Mouse (Mus musculus) kidney, adult 2 months (tissue): Measurements from ENCODE around the gene Dync2li1.

Source experiments
- CTCF ChIP-seq: fragments of 200-500 bp; conservative IDR thresholded peaks from 2 replicates; pipeline ENCODE4 v1.5.1; 2011; ENCODE audit warnings: low read depth, mild to moderate bottlenecking, control low read depth, low read length, moderate library complexity, mixed read lengths; ENCODE audit not compliant: insufficient read depth, insufficient read length
- POLR2A ChIP-seq: fragments of 200-500 bp; IDR thresholded peaks from one replicate; pipeline ENCODE4 v1.6.1; 2011; ENCODE audit warnings: low read depth, low read length, control low read depth

- no peak for TF ChIP-seq POLR2A
- no peak for TF ChIP-seq CTCF
These were observed 20.2 kb downstream of the Dync2li1 start for GRCm38 (mm10) chr17:84646477-84646876.
